Mouse (Mus musculus) monocyte, adult 5-6 weeks (primary cell): Measurements from ENCODE around the gene Srp9. TPM values are rescaled to one million over a fixed set of nuclear protein-coding genes. Genes with fewer than 3 reads are reported as not detected.

ENCODE experiments used
- ATAC-seq: fragments of 153-309, 156-312 bp; replicated peaks from 2 replicates; pipeline ENCODE4 v1.8.0; 2017; ENCODE audit warnings: mild to moderate bottlenecking; ENCODE audit not compliant: low TSS enrichment, insufficient number of reproducible peaks, severe bottlenecking, poor library complexity, low FRiP score
- total RNA-seq: library from RNA; stranded (forward); fragments of 200-1000, 200-491, 200-594 nt; gene quantifications from 3 replicates; pipeline ENCODE4 v1.2.3, GENCODE M21; 2017

Gene Srp9
- total RNA-seq, 1 experiment from 2014 or later, result 147 TPM

GRCm38 (mm10) chr1:182101468-182101867 lies 23.1 kb upstream of the Srp9 start:
- no peak for ATAC-seq

DNA sequence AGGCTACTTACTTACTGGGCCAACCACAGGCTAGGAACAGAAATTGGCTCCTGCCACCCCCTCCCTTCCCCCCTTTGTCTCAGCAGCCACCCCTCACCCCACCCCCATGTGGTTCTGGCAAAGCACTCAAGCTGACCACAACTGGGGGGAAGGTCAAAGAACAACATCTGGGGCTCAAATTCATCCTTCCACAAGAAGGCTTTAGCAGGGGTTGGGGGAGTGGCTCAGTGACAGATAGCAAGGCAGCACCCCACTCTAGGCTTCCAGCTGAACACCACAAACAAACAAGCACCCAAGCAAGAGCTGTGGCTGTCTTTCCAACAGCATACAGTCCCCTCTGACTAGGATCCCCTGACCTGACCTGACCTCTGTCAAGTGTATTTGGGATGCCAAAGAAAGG lies 21.8 kb upstream of the Srp9 start:
- no peak for ATAC-seq

GRCm38 (mm10) chr1:182103436-182103835 lies 21.1 kb upstream of the Srp9 start:
- ATAC-seq, result no peak

GRCm38 (mm10) chr1:182105023-182105422 lies 19.5 kb upstream of the Srp9 start:
- ATAC-seq, result no peak

GRCm38 (mm10) chr1:182107251-182107650 lies 17.3 kb upstream of the Srp9 start:
- ATAC-seq, result no peak

DNA sequence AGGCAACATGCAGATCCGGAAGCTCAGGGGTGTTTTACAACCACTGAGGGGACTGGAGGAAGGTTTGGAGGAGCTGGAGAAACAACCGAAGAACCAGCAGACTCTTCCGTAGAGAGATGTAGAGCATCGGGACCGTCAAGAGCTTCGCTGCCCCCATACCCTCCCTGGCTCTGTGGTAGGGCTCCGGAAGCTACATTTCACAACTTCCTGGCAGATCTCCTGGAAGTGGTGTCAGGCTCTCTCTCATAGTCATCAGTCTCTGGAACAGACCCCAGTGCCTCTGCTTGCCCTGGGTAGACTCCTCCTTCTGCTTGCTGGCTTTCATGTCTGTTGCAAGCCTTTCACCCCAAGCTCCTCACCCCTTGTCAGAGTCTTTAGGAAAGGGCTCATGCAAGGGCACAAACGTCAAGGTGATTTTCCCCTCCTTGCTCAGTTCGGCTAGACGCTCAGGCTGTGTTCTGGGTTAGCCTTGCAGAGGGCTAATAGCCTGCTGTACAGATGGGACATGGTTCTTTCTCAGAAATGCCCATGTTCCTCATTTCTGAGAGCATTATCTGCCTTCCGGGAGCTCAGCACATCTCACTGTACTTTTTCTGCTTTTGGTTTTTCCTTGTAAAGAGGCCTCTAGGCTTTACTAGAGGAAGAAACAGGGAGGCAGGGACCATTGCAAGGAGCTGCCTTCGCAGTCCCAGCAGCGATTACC lies 16.0 kb upstream of the Srp9 start:
- ATAC-seq, result no peak

GRCm38 (mm10) chr1:182110185-182110584 lies 14.4 kb upstream of the Srp9 start:
- no peak for ATAC-seq

DNA sequence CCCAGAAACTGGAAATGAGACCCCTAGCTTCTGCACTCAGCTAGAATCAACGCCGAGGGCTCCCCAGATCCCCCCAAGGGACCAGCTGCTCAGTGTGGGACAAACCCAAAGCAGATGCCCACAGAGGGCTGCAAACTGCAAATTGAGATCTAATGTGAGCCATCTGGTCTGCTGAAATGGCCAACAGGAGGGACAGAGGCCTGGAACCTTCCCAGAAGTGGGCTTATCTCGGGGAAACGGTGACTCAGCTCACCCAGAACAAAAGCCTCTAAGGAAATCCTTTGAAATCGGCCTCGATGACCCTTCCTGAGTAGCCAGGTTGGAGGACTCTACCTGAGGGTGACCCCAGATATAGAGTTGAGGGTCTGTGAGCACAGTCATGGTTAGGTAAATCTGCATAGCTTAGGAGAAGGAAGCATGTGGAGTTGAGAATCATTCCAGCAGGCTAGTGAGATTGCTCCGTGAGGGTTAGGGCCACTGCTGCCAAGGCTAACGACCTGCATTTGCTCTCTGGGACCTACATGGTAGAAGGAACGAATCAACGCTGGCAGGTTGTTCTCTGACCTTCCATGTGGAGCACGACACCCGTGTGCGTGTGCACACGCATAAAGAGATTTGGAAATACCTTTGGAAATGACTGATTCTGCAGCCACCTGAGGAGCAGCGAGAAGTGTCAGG lies 13.7 kb upstream of the Srp9 start:
- ATAC-seq, result no peak

GRCm38 (mm10) chr1:182111386-182112317 lies 12.9 kb upstream of the Srp9 start:
- ATAC-seq, result no peak

DNA sequence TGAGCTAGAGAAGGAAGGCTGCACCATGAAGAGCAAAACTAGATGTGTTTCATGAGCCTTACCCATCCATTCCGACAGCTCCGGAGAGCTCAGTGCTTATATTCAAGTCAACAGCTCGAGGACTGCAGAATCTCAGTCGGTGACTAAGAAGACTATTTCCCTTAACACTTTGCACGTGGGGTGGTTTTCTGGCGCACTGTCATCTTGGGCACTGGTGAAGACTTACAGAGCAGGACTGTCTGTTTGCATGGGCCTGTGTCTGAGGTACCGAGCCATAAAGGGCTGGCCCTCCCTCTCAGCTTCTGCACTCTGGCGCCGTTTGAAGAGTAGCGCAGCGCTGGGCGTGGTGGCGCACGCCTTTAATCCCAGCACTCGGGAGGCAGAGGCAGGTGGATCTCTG lies 12.2 kb upstream of the Srp9 start:
- ATAC-seq, result no peak

DNA sequence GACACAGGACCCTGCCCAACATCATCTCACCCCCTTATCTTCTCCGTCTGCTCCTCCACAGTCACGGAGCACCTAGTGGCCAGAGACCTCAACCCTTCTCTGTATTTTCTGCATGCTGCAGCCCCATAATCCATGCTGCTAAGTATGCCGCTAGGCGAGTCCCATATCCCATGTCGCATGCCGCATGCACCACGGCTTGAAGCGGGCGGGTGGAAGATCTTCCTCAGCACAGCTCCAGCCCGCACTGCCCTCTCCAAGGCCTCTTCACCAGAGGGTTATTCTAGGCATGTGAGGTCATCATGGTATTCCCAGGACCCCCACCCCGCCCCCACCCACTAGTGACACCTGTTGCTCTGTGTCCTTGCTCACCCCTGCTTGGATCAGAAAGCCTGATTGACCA lies 11.4 kb upstream of the Srp9 start:
- no peak for ATAC-seq

GRCm38 (mm10) chr1:182113587-182114500 lies 10.7 kb upstream of the Srp9 start:
- no peak for ATAC-seq

- 0 out of 2 replicates have a peak, but pooled peaks have one; percentile 15 for ATAC-seq
Observed at GRCm38 (mm10) chr1:182115197-182115596, 9.3 kb upstream of the Srp9 start.

- ATAC-seq, result no peak
Observed at GRCm38 (mm10) chr1:182115651-182116408, 8.7 kb upstream of the Srp9 start.

DNA sequence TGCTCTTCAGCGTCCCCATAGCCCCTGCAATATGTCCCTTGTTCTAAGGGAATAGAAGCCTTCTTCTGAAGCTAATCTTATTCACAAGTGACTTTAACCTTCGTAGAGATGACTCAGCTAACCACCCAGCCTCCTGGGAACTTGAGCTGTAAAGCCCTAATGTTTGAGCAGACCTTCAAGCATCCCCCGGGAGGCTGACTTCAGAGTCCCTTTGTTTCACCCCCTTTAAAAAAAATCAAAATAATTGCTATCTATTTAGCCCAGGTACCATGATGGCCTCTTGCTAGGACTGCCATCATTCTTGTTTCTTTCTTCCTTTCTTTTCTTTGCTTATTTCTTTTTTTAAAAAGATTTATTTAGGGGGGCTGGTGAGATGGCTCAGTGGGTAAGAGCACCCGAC lies 2.1 kb upstream of the Srp9 start:
- ATAC-seq, result no peak

DNA sequence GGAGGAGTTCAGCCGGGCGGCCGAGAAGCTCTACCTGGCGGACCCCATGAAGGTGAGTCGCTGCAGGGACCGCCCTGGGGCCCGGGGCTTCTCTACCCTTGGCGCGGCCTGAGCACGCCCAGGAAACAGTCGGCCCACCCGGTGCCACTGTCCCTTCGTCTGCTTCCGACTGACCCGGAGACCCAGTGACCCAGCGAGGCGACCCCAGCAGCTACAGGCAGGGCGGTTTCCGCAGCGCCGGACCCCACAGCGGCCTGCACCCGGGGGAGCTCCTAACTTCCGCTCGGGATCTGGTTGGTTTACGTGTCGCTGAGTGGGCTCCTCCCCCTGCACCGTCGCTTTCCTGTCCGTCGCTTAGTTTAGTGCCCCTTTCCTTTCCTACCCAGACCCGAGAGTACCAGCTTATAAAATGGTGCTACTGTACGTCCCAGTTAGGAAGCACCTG lies 409 bp downstream of the Srp9 start:
- peak; percentile 85 for ATAC-seq

GRCm38 (mm10) chr1:182130830-182131229 lies 6.3 kb downstream of the Srp9 start:
- ATAC-seq, result 0 out of 2 replicates have a peak, but pooled peaks have one; percentile 45
